Mouse (Mus musculus) gastrocnemius, adult 2 months (tissue): ENCODE measurements around the gene Baz2a. TPM values are rescaled to one million over a fixed set of nuclear protein-coding genes. Genes with fewer than 3 reads are reported as not detected.
"Not testable (repeated sequence)": the region's sequence is repeated elsewhere in the genome, so short reads cannot be mapped to it uniquely, and the experiment has no call there.

Source experiments
- DNase-seq: peaks from one replicate; pipeline ENCODE4 v3.0.0; 2022
- H3K27ac ChIP-seq: fragments of 200-600 bp; 2 replicates; pipeline ENCODE4 v1.8.1; 2022; ENCODE audit warnings: mild to moderate bottlenecking
- H3K4me3 ChIP-seq: fragments of 200-600 bp; 2 replicates; pipeline ENCODE4 v1.8.1; 2022; ENCODE audit warnings: mild to moderate bottlenecking, moderate library complexity
- CTCF ChIP-seq: fragments of 200-600 bp; IDR thresholded peaks from 2 replicates; pipeline ENCODE4 v1.8.1; 2022; ENCODE audit warnings: antibody characterized with exemption, mild to moderate bottlenecking, moderate library complexity
- intact Hi-C: fragments of 180-260 bp; cut with DNase I; formaldehyde crosslinking; loops from one replicate; pipeline ENCODE4 v1.15.1; 2025
- long read RNA-seq, 2 experiments: library from polyadenylated mRNA; stranded (forward); transcript quantifications; one replicate each; pipeline ENCODE4 v2.0.0; 2021
- total RNA-seq, 2 experiments: library from RNA; stranded (reverse); gene quantifications; 2 replicates each; pipeline ENCODE4 v1.2.3; 2021

Gene Baz2a
- 10 to 100 TPM; 12.7 to 13.2 TPM for total RNA-seq
- long read RNA-seq, experiment 1, partial matches to known transcripts: 3 of 6 reads
- long read RNA-seq, experiment 1, other reads (novel, unspliced or antisense): 3 of 6 reads
- long read RNA-seq, experiment 2, partial matches to known transcripts: 3 of 9 reads
- long read RNA-seq, experiment 2, other reads (novel, unspliced or antisense): 6 of 9 reads

- intact Hi-C loops: loop anchor here (2.0 to 5.0 kb wide), 2 partner anchors 50 to 95 kb away; no protein-coding TSS in a partner anchor
- Histone ChIP-seq H3K4me3 (peak within 1 kb of the TSS; percentile 79), H3K27ac (peak within 1 kb of the TSS; percentile 88)
- peak; percentile 60 for DNase-seq
- no peak for TF ChIP-seq CTCF
Measured at GRCm38 (mm10) chr10:128091564-128092505, at the start of gene Baz2a. Gene Baz2a (plus strand): TSS chr10:128091577.

GRCm38 (mm10) chr10:128041636-128042035 is 49.7 kb upstream of the Baz2a start:
- intact Hi-C loops: loop anchor here (2.0 kb wide), 1 partner anchor 15 kb away; no protein-coding TSS in a partner anchor
- H3K4me3 ChIP-seq: no peak overlapping the region
- TF ChIP-seq CTCF: no peak
- DNase-seq: no peak
- peak overlapping the region; percentile 99; the same call in 1 of the 2 replicates for H3K27ac ChIP-seq

- no peak overlapping the region for H3K4me3 ChIP-seq
- intact Hi-C loops: loop anchor here (2.0 kb wide), 1 partner anchor 14 kb away; no protein-coding TSS in a partner anchor
- no peak overlapping the region for H3K27ac ChIP-seq
- DNase-seq: no peak
- no peak for TF ChIP-seq CTCF
Measured at GRCm38 (mm10) chr10:128042466-128042865, 48.9 kb upstream of the Baz2a start.

GRCm38 (mm10) chr10:128043041-128043835 is 48.1 kb upstream of the Baz2a start:
- Histone ChIP-seq H3K4me3 (no peak overlapping the region), H3K27ac (peak overlapping the region; percentile 25; the same call in 1 of the 2 replicates)
- no peak for TF ChIP-seq CTCF
- intact Hi-C loops: loop anchor here (2.0 kb wide), 1 partner anchor 14 kb away; no protein-coding TSS in a partner anchor
- DNase-seq: no peak

GRCm38 (mm10) chr10:128048157-128048556 is 43.2 kb upstream of the Baz2a start:
- Histone ChIP-seq H3K4me3 (no peak overlapping the region), H3K27ac (no peak overlapping the region)
- intact Hi-C loops: no loop called here
- DNase-seq: no peak
- no peak for TF ChIP-seq CTCF

- TF ChIP-seq CTCF: no peak
- Histone ChIP-seq H3K4me3 (no peak overlapping the region), H3K27ac (no peak overlapping the region)
- no peak for DNase-seq
- intact Hi-C loops: no loop called here
Measured at GRCm38 (mm10) chr10:128049741-128050140, 41.6 kb upstream of the Baz2a start.

- intact Hi-C loops: no loop called here
- no peak for DNase-seq
Measured at GRCm38 (mm10) chr10:128050355-128050754, 41.0 kb upstream of the Baz2a start.

GRCm38 (mm10) chr10:128051589-128051988 is 39.8 kb upstream of the Baz2a start:
- Histone ChIP-seq H3K27ac (no peak overlapping the region), H3K4me3 (no peak overlapping the region)
- intact Hi-C loops: no loop called here
- DNase-seq: no peak
- TF ChIP-seq CTCF: no peak

More at GRCm38 (mm10) chr10:128050355-128050754, 41.0 kb upstream of the Baz2a start:
- TF ChIP-seq CTCF: no peak
- Histone ChIP-seq H3K4me3 (no peak overlapping the region), H3K27ac (no peak overlapping the region)

- H3K27ac ChIP-seq, intact Hi-C loops, DNase-seq, H3K4me3 ChIP-seq: not testable (repeated sequence)
- TF ChIP-seq CTCF: 0 out of 2 replicates have a peak, but pooled peaks have one; percentile 1
Measured at GRCm38 (mm10) chr10:128052136-128052535, 39.2 kb upstream of the Baz2a start.

GRCm38 (mm10) chr10:128053001-128053400 is 38.4 kb upstream of the Baz2a start:
- intact Hi-C loops: no loop called here
- no peak for TF ChIP-seq CTCF
- peak; percentile 24 for DNase-seq
- Histone ChIP-seq H3K27ac (no peak overlapping the region), H3K4me3 (no peak overlapping the region)

GRCm38 (mm10) chr10:128058184-128058583 is 33.2 kb upstream of the Baz2a start:
- no peak for TF ChIP-seq CTCF

GRCm38 (mm10) chr10:128058601-128059151 is 32.7 kb upstream of the Baz2a start, which contains the start of gene Ptges3:
Gene Ptges3 (plus strand): TSS chr10:128058954.
- intact Hi-C loops: no loop called here
- DNase-seq: peak; percentile 98
- no peak for TF ChIP-seq CTCF

More at GRCm38 (mm10) chr10:128058184-128058583, 33.2 kb upstream of the Baz2a start:
- no peak for DNase-seq
- Histone ChIP-seq H3K27ac (peak overlapping the region; percentile 98), H3K4me3 (peak overlapping the region; percentile 94)
- intact Hi-C loops: no loop called here

More at GRCm38 (mm10) chr10:128058601-128059151, 32.7 kb upstream of the Baz2a start, which contains the start of gene Ptges3:
- peak within 1 kb of the TSS; percentile 94 for H3K4me3 ChIP-seq
- peak within 1 kb of the TSS; percentile 98 for H3K27ac ChIP-seq
